Mouse (Mus musculus) cerebellum, postnatal 36 days (tissue): ENCODE measurements around the gene Sorbs1.

ENCODE experiments used
- DNase-seq, 2 experiments: peaks; one replicate each; pipeline ENCODE4 v3.0.0; 2021 to 2022; ENCODE audit warnings: mixed read lengths in 2 of 2

The Sorbs1 gene

GRCm38 (mm10) chr19:40341141-40341540 is 172.4 kb downstream of the Sorbs1 start:
- DNase-seq, result no peak

- DNase-seq, result no peak
Observed at GRCm38 (mm10) chr19:40336694-40337093, 176.9 kb downstream of the Sorbs1 start.

- DNase-seq, result no peak
Observed at GRCm38 (mm10) chr19:40333905-40334304, 179.7 kb downstream of the Sorbs1 start.

- no peak for DNase-seq
Observed at GRCm38 (mm10) chr19:40333081-40333480, 180.5 kb downstream of the Sorbs1 start.

- no peak for DNase-seq
Observed at GRCm38 (mm10) chr19:40332303-40332702, 181.3 kb downstream of the Sorbs1 start.

GRCm38 (mm10) chr19:40331846-40332245 is 181.7 kb downstream of the Sorbs1 start:
- DNase-seq, result no peak

GRCm38 (mm10) chr19:40326126-40326525 is 187.5 kb downstream of the Sorbs1 start:
- DNase-seq, result no peak

GRCm38 (mm10) chr19:40325381-40325780 is 188.2 kb downstream of the Sorbs1 start:
- DNase-seq, result no peak

- no peak for DNase-seq
Observed at GRCm38 (mm10) chr19:40322226-40322625, 191.4 kb downstream of the Sorbs1 start.

- DNase-seq, result no peak
Observed at GRCm38 (mm10) chr19:40319199-40319598, 194.4 kb downstream of the Sorbs1 start.

GRCm38 (mm10) chr19:40318511-40318910 is 195.1 kb downstream of the Sorbs1 start:
- no peak for DNase-seq

GRCm38 (mm10) chr19:40317001-40317400 is 196.6 kb downstream of the Sorbs1 start:
- DNase-seq, result no peak

- DNase-seq, result no peak
Observed at GRCm38 (mm10) chr19:40314252-40314651, 199.3 kb downstream of the Sorbs1 start.

GRCm38 (mm10) chr19:40311631-40312030 is 201.9 kb downstream of the Sorbs1 start:
- DNase-seq, result no peak

- no peak for DNase-seq
Observed at GRCm38 (mm10) chr19:40310410-40311130, 203.0 kb downstream of the Sorbs1 start.

- no peak for DNase-seq
Observed at GRCm38 (mm10) chr19:40309911-40310310, 203.7 kb downstream of the Sorbs1 start.

GRCm38 (mm10) chr19:40307550-40307949 is 206.0 kb downstream of the Sorbs1 start:
- DNase-seq, result peak; percentile 39 to 58

- no peak for DNase-seq
Observed at GRCm38 (mm10) chr19:40306631-40307030, 206.9 kb downstream of the Sorbs1 start.

GRCm38 (mm10) chr19:40305456-40305855 is 208.1 kb downstream of the Sorbs1 start:
- no peak for DNase-seq

GRCm38 (mm10) chr19:40302916-40303315 is 210.7 kb downstream of the Sorbs1 start:
- DNase-seq, result no peak

- DNase-seq, result no peak
Observed at GRCm38 (mm10) chr19:40302477-40302876, 211.1 kb downstream of the Sorbs1 start.

- DNase-seq, result no peak
Observed at GRCm38 (mm10) chr19:40299983-40300759, 213.4 kb downstream of the Sorbs1 start.

- no peak for DNase-seq
Observed at GRCm38 (mm10) chr19:40299182-40299581, 214.4 kb downstream of the Sorbs1 start.

GRCm38 (mm10) chr19:40298574-40298973 is 215.0 kb downstream of the Sorbs1 start:
- DNase-seq, result no peak
